Mouse (Mus musculus) granulocyte monocyte progenitor cell, adult 5-6 weeks (primary cell): ENCODE measurements around the gene Cemip. TPM values are rescaled to one million over a fixed set of nuclear protein-coding genes. Genes with fewer than 3 reads are reported as not detected.

ENCODE experiments used
- ATAC-seq: replicated peaks from 2 replicates; pipeline ENCODE4 v1.8.0; 2016; ENCODE audit warnings: mild to moderate bottlenecking, moderate TSS enrichment, inconsistent platforms; ENCODE audit not compliant: poor library complexity, severe bottlenecking
- total RNA-seq, 2 experiments: library from RNA; stranded (forward) in 1 of 2; stranded (reverse) in 1 of 2; fragments of 200-712, 200-1000 nt in 1 of 2; fragments of >200 nt in 1 of 2; fragmentation: Nextera tagmentation in 1 of 2; gene quantifications; 2 replicates each; pipeline ENCODE4 v1.2.3; 2014 to 2017

The Cemip gene
- total RNA-seq, 2 experiments from 2014 or later = not detected

- no peak for ATAC-seq
Observed at GRCm38 (mm10) chr7:84032831-84033230, 53.5 kb downstream of the Cemip start.

- ATAC-seq = no peak
Observed at GRCm38 (mm10) chr7:84029120-84029771, 57.1 kb downstream of the Cemip start.

- no peak for ATAC-seq
Observed at GRCm38 (mm10) chr7:84028368-84028767, 57.9 kb downstream of the Cemip start.

- no peak for ATAC-seq
Observed at GRCm38 (mm10) chr7:84026950-84027585, 59.2 kb downstream of the Cemip start.

GRCm38 (mm10) chr7:84026090-84026489 lies 60.2 kb downstream of the Cemip start:
- ATAC-seq = no peak

GRCm38 (mm10) chr7:84023466-84023865 lies 62.8 kb downstream of the Cemip start:
- ATAC-seq = no peak

GRCm38 (mm10) chr7:84022462-84022861 lies 63.8 kb downstream of the Cemip start:
- no peak for ATAC-seq

GRCm38 (mm10) chr7:84019381-84019780 lies 66.9 kb downstream of the Cemip start:
- ATAC-seq = no peak

- no peak for ATAC-seq
Observed at GRCm38 (mm10) chr7:84018291-84019266, 67.7 kb downstream of the Cemip start.

- no peak for ATAC-seq
Observed at GRCm38 (mm10) chr7:84015050-84015449, 71.3 kb downstream of the Cemip start.

GRCm38 (mm10) chr7:84013656-84014055 lies 72.6 kb downstream of the Cemip start:
- no peak for ATAC-seq

GRCm38 (mm10) chr7:84004357-84004756 lies 81.9 kb downstream of the Cemip start:
- no peak for ATAC-seq

- ATAC-seq = no peak
Observed at GRCm38 (mm10) chr7:84001516-84001915, 84.8 kb downstream of the Cemip start.

GRCm38 (mm10) chr7:84000671-84001070 lies 85.6 kb downstream of the Cemip start:
- no peak for ATAC-seq

GRCm38 (mm10) chr7:83999647-84000046 lies 86.7 kb downstream of the Cemip start:
- ATAC-seq = no peak

GRCm38 (mm10) chr7:83994348-83994747 lies 92.0 kb downstream of the Cemip start:
- ATAC-seq = no peak

- ATAC-seq = no peak
Observed at GRCm38 (mm10) chr7:83989294-83989693, 97.0 kb downstream of the Cemip start.

GRCm38 (mm10) chr7:83985751-83986150 lies 100.6 kb downstream of the Cemip start:
- no peak for ATAC-seq

GRCm38 (mm10) chr7:83982566-83982965 lies 103.7 kb downstream of the Cemip start:
- ATAC-seq = no peak

- no peak for ATAC-seq
Observed at GRCm38 (mm10) chr7:83978945-83979536, 107.3 kb downstream of the Cemip start.

GRCm38 (mm10) chr7:83978410-83978809 lies 107.9 kb downstream of the Cemip start:
- ATAC-seq = no peak
